Mouse (Mus musculus): ENCODE data around the gene Slc30a2.

The Slc30a2 gene

GRCm38 (mm10) chr4:134401856-134402570 lies 59.0 kb downstream of the Slc30a2 start:
- DNase-seq: no peak

GRCm38 (mm10) chr4:134402571-134403262 lies 59.7 kb downstream of the Slc30a2 start:
- peak; percentile 81 for DNase-seq

- DNase-seq: no peak
These were observed 60.7 kb downstream of the Slc30a2 start for GRCm38 (mm10) chr4:134403721-134404120.
